Mouse (Mus musculus): ENCODE data around the gene Nsa2.
"Not testable (repeated sequence)": the region's sequence is repeated elsewhere in the genome, so short reads cannot be mapped to it uniquely, and the experiment has no call there.

The Nsa2 gene

GRCm38 (mm10) chr13:97175520-97176264, 38.0 kb upstream of the Nsa2 start:
- TF ChIP-seq POU5F1 (IDR thresholded peaks at IDR 0.05; ENCODE audit: borderline replicate concordance, low read length) (no peak), NANOG (IDR thresholded peaks at IDR 0.05; ENCODE audit: borderline replicate concordance, low read length) (no peak), CTCF (conservative IDR thresholded peaks at IDR 0.05; ENCODE audit: low read length) (no peak)
- Histone ChIP-seq H3K27me3 (ENCODE audit: insufficient read depth, low read length) (no peaks in the 10 kb centered on the region), H3K4me1 (replicated peaks; ENCODE audit: low read depth, low read length) (peaks cover 33% of the 10 kb centered on the region), H3K9me3 (ENCODE audit: low read length) (no peaks in the 10 kb centered on the region), H3K36me3 (ENCODE audit: insufficient read depth, low read length) (peaks cover 97% of the 10 kb centered on the region), H3K4me3 (replicated peaks; ENCODE audit: low read length) (no peak overlapping the region)

GRCm38 (mm10) chr13:97145834-97146233, 8.1 kb upstream of the Nsa2 start:
- H3K4me1 ChIP-seq (replicated peaks; ENCODE audit: low read depth, low read length): peaks cover 3% of the 10 kb centered on the region; the same call in 1 of the 2 replicates
- H3K27me3 ChIP-seq (ENCODE audit: insufficient read depth, low read length): no peaks in the 10 kb centered on the region
- no peaks in the 10 kb centered on the region for H3K9me3 ChIP-seq (ENCODE audit: low read length)
- TF ChIP-seq NANOG (IDR thresholded peaks at IDR 0.05; ENCODE audit: borderline replicate concordance, low read length) (no peak), POU5F1 (IDR thresholded peaks at IDR 0.05; ENCODE audit: borderline replicate concordance, low read length) (no peak), CTCF (conservative IDR thresholded peaks at IDR 0.05; ENCODE audit: low read length) (peak; percentile 72)
- peaks cover 73% of the 10 kb centered on the region for H3K36me3 ChIP-seq (ENCODE audit: insufficient read depth, low read length)
- no peak overlapping the region for H3K4me3 ChIP-seq (replicated peaks; ENCODE audit: low read length)

- H3K36me3 ChIP-seq (ENCODE audit: insufficient read depth, low read length): peaks cover 53% of the 10 kb centered on the region
- peaks cover 12% of the 10 kb centered on the region for H3K4me1 ChIP-seq (replicated peaks; ENCODE audit: low read depth, low read length)
- H3K4me3 ChIP-seq (replicated peaks; ENCODE audit: low read length): no peak overlapping the region
- no peak for TF ChIP-seq POU5F1 (IDR thresholded peaks at IDR 0.05; ENCODE audit: borderline replicate concordance, low read length)
- TF ChIP-seq CTCF (conservative IDR thresholded peaks at IDR 0.05; ENCODE audit: low read length): no peak
- TF ChIP-seq NANOG (IDR thresholded peaks at IDR 0.05; ENCODE audit: borderline replicate concordance, low read length): no peak
- H3K9me3 ChIP-seq (ENCODE audit: low read length): no peaks in the 10 kb centered on the region
- H3K27me3 ChIP-seq (ENCODE audit: insufficient read depth, low read length): no peaks in the 10 kb centered on the region
These were observed 4.6 kb upstream of the Nsa2 start for GRCm38 (mm10) chr13:97142321-97142720.

- Histone ChIP-seq H3K4me1 (replicated peaks; ENCODE audit: low read depth, low read length) (peaks cover 18% of the 10 kb centered on the region), H3K4me3 (replicated peaks; ENCODE audit: low read length) (peak overlapping the region; percentile 98), H3K36me3 (ENCODE audit: insufficient read depth, low read length) (peaks cover 55% of the 10 kb centered on the region)
- H3K27me3 ChIP-seq (ENCODE audit: insufficient read depth, low read length); H3K9me3 ChIP-seq (ENCODE audit: low read length): not testable (repeated sequence)
These were observed 731 bp upstream of the Nsa2 start for GRCm38 (mm10) chr13:97138404-97138931.

- H3K27me3 ChIP-seq (ENCODE audit: insufficient read depth, low read length); H3K9me3 ChIP-seq (ENCODE audit: low read length); H3K4me3 ChIP-seq (replicated peaks; ENCODE audit: low read length); H3K4me1 ChIP-seq (replicated peaks; ENCODE audit: low read depth, low read length): not testable (repeated sequence)
- H3K36me3 ChIP-seq (ENCODE audit: insufficient read depth, low read length): peaks cover 78% of the 10 kb centered on the region
These were observed 7.3 kb downstream of the Nsa2 start for GRCm38 (mm10) chr13:97130413-97130812.

GRCm38 (mm10) chr13:97129654-97130053, 8.1 kb downstream of the Nsa2 start:
- not testable (repeated sequence) for H3K4me1 ChIP-seq (replicated peaks; ENCODE audit: low read depth, low read length); H3K4me3 ChIP-seq (replicated peaks; ENCODE audit: low read length); H3K27me3 ChIP-seq (ENCODE audit: insufficient read depth, low read length); H3K9me3 ChIP-seq (ENCODE audit: low read length)
- H3K36me3 ChIP-seq (ENCODE audit: insufficient read depth, low read length): peaks cover 78% of the 10 kb centered on the region

GRCm38 (mm10) chr13:97121341-97121740, 16.4 kb downstream of the Nsa2 start:
- Histone ChIP-seq H3K36me3 (ENCODE audit: insufficient read depth, low read length) (peaks cover 99% of the 10 kb centered on the region), H3K9me3 (ENCODE audit: low read length) (no peaks in the 10 kb centered on the region), H3K4me3 (replicated peaks; ENCODE audit: low read length) (no peak overlapping the region), H3K27me3 (ENCODE audit: insufficient read depth, low read length) (no peaks in the 10 kb centered on the region), H3K4me1 (replicated peaks; ENCODE audit: low read depth, low read length) (peaks cover 6% of the 10 kb centered on the region; the same call in 1 of the 2 replicates)
- TF ChIP-seq NANOG (IDR thresholded peaks at IDR 0.05; ENCODE audit: borderline replicate concordance, low read length): no peak
- TF ChIP-seq CTCF (conservative IDR thresholded peaks at IDR 0.05; ENCODE audit: low read length): no peak
- TF ChIP-seq POU5F1 (IDR thresholded peaks at IDR 0.05; ENCODE audit: borderline replicate concordance, low read length): no peak

GRCm38 (mm10) chr13:97109046-97109445, 28.7 kb downstream of the Nsa2 start:
- no peaks in the 10 kb centered on the region for H3K27me3 ChIP-seq (ENCODE audit: insufficient read depth, low read length)
- peaks cover 22% of the 10 kb centered on the region for H3K4me1 ChIP-seq (replicated peaks; ENCODE audit: low read depth, low read length)
- TF ChIP-seq CTCF (conservative IDR thresholded peaks at IDR 0.05; ENCODE audit: low read length) (no peak), NANOG (IDR thresholded peaks at IDR 0.05; ENCODE audit: borderline replicate concordance, low read length) (no peak), POU5F1 (IDR thresholded peaks at IDR 0.05; ENCODE audit: borderline replicate concordance, low read length) (no peak)
- H3K36me3 ChIP-seq (ENCODE audit: insufficient read depth, low read length): peaks cover 96% of the 10 kb centered on the region
- H3K4me3 ChIP-seq (replicated peaks; ENCODE audit: low read length): no peak overlapping the region
- no peaks in the 10 kb centered on the region for H3K9me3 ChIP-seq (ENCODE audit: low read length)

GRCm38 (mm10) chr13:97107721-97108120, 30.0 kb downstream of the Nsa2 start:
- H3K27me3 ChIP-seq (ENCODE audit: insufficient read depth, low read length); H3K4me3 ChIP-seq (replicated peaks; ENCODE audit: low read length); H3K9me3 ChIP-seq (ENCODE audit: low read length): not testable (repeated sequence)
- Histone ChIP-seq H3K4me1 (replicated peaks; ENCODE audit: low read depth, low read length) (peaks cover 30% of the 10 kb centered on the region), H3K36me3 (ENCODE audit: insufficient read depth, low read length) (peaks cover 96% of the 10 kb centered on the region)
